Mouse (Mus musculus): ENCODE measurements around the gene Acot6. TPM values are rescaled to one million over a fixed set of nuclear protein-coding genes. Genes with fewer than 3 reads are reported as not detected.

Acot6 gene
- 1.7 and 1.9 TPM in 2 replicates for polyA plus RNA-seq (2015; fragmentation: Nextera tagmentation; extraction: Ambion mirVana)

DNA sequence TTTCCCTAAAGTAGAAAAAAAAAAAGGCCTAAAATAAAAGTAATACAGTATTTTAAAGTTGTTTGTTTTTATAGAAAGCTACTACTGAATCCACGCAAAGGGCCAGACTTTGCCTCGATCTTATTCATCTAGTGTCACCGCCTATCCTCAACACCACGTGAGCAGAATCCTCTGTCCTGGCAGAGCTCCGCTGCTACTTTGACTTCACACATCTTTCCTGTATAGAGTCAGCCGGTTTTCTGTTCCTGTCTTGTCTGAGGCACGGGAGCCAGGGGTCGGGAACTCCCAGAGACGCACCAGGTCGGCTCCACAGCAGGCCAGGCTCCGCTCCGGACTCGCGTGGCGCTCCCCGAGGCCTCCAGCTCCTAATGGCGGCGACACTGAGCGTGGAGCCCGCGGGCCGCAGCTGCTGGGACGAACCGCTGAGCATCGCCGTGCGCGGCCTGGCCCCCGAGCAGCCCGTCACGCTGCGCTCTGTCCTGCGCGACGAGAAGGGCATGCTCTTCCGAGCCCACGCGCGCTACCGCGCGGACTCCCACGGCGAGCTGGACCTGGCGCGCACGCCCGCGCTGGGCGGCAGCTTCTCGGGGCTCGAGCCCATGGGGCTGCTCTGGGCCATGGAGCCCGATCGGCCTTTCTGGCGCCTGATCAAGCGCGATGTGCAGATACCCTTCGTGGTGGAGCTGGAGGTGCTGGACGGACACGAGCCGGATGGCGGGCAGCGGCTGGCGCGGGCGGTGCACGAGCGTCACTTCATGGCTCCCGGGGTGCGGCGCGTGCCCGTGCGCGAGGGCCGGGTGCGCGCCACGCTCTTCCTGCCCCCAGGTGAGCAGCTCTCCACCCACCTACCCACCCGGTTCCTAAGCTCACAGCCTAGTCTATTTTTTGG, at the start of gene Acot6:
Gene Acot6 (plus strand): TSS at position 51 of the 889 bp plus-strand sequence.

DNA sequence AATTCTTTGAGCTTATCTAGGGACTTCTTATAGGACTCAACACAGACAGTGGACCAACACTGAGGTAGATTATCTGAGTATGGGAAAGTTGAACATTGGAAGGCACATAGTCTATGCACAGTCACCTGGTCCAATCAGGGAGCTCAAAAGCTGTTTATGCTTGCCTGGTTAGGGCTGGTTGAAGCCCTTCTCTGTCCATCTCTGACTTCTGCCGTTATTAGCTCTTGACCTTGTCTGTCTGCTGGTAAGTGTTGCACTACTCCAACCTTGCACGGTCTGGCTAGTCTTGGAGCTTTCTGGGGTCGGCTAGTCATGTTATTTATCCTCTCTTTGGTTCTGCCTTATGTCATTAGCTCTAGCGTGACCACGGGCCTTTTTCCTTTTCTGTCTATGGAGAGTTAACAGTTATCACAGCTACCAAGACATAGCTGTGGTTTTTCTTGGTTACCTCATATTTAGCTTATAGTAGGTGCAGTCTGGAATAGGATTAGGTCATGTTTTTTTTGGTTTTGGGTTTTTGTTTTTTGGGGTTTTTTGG, 48.4 kb upstream of the Acot6 start, which contains the start of gene Acot3:
Gene Acot3 (plus strand): TSS at position 208 of the 538 bp plus-strand sequence.

DNA sequence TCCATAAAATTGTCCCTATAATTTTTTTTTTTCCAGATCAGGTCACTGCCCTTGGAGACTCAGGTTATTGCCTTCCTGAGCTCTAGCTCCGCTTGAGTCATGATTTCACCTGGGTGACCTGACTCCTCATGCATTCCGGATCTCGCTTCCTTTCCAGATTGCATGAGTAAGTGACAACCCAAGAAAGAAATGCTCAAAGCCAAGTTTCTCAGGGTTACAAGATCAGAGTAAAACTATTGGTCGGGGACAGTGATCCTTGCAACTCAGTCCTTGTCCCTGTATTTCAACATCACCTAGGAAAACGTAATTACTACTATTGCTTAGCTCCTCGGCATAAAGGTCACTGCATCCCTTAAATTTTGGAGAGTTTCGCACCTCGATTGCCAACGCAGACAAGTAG, 31.5 kb upstream of the Acot6 start, which contains the start of gene Acot5:
Gene Acot5 (plus strand): TSS at position 340 of the 400 bp plus-strand sequence.

DNA sequence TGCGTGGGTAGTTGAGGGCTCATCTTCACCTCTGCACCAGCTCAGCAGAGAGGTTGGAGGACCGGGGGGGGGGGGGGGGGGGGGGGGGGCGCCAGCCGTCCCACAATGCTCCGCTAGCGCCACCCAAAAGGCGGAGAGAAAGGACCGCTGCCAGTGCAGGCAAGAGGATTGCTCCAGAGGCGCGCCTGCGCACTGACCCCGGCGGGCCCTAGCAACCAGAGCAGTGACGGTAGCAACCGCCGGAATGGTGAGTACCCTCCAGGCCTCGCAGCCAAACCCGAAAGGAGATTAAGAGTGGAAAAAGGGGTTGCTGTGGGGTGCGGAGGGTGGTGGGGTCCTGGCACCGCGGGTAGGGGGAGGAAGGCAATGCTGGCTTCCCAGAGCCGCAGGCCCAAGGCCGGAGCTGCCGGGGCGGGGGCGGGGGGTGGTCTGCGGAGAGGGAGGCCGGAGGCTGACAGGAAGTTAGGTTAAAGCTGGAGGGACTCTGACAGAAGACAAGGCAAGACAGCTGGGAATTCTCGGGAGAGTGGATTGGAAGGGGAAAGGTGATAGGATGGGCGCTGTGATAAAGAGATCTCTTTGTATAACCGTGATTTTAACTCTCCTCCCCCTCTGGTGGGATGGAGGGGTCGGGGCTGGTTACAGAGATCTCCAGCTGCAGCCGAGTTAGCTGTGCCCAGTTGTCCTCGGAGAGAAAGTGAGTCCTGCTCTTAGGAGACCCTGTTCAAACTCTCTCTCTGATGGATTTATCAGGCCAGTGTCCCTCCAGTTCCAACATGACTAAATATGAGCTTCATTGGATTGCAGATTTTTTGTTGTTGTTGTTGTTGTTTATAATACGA, 13.9 kb downstream of the Acot6 start, which contains the start of gene Dnal1:
Gene Dnal1 (plus strand): TSS at position 214 of the 842 bp plus-strand sequence.

DNA sequence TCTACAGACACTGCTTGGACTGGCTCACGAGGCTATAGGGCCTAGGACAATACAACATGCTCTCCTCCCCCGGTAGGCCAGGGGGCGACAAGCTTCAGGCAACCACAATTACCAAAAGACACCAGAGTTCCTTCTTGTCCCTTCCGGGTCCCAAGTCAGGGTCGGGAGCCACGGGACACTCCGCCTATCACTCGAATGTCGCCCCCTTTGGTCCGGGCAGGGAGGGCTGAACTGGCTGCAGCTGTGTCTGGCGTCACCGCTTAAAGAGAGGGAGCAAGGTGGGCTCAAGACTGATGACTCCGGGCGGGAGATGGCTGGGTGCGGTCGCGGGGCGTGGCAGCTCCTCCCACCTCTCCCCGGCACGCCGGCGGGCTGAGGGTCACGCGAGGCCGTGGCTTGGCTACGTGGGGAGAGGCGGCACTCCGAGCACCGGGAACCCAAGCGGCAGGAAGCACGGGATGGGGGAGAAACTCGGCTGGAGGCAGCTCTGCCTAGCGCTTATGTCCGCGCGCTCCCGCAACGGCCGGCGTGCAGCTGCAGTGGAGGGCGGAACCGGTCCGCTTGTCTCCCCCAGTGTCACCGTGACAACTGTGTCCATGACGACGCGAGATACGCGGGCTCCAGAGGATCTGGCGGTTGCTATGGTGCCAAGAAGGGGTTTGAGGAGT, 47.6 kb downstream of the Acot6 start, which contains the start of gene Pnma1:
Gene Pnma1 (minus strand): TSS at position 536 of the 668 bp plus-strand sequence.

Other genes starting within 250 kb of the Acot6 start
- 13.6 and 14.2 TPM in 2 replicates for gene Numb, start 178.7 kb upstream of the Acot6 start, polyA plus RNA-seq (2015; fragmentation: Nextera tagmentation; extraction: Ambion mirVana)
- 3.3 and 4.5 TPM in 2 replicates for gene Riox1, start 150.0 kb upstream of the Acot6 start, polyA plus RNA-seq (2015; fragmentation: Nextera tagmentation; extraction: Ambion mirVana)
- not detected in 2 replicates for gene Heatr4, start 115.8 kb upstream of the Acot6 start, polyA plus RNA-seq (2015; fragmentation: Nextera tagmentation; extraction: Ambion mirVana)
- gene Acot2, start 112.8 kb upstream of the Acot6 start, polyA plus RNA-seq (2015; fragmentation: Nextera tagmentation; extraction: Ambion mirVana) = 70.7 and 99.4 TPM in 2 replicates
- gene Acot1, start 91.2 kb upstream of the Acot6 start, polyA plus RNA-seq (2015; fragmentation: Nextera tagmentation; extraction: Ambion mirVana) = 38.2 and 41.2 TPM in 2 replicates
- 0.67 and 2.2 TPM in 2 replicates for gene Acot4, start 62.3 kb upstream of the Acot6 start, polyA plus RNA-seq (2015; fragmentation: Nextera tagmentation; extraction: Ambion mirVana)
- gene Gm49366, start 61.7 kb upstream of the Acot6 start, polyA plus RNA-seq (2015; fragmentation: Nextera tagmentation; extraction: Ambion mirVana) = not detected in 2 replicates
- gene Acot3, start 48.5 kb upstream of the Acot6 start, polyA plus RNA-seq (2015; fragmentation: Nextera tagmentation; extraction: Ambion mirVana) = 0.14 and 0.78 TPM in 2 replicates
- 0.14 and 1.3 TPM in 2 replicates for gene Acot5, start 31.3 kb upstream of the Acot6 start, polyA plus RNA-seq (2015; fragmentation: Nextera tagmentation; extraction: Ambion mirVana)
- 2.4 and 3.0 TPM in 2 replicates for gene Dnal1, start 13.7 kb downstream of the Acot6 start, polyA plus RNA-seq (2015; fragmentation: Nextera tagmentation; extraction: Ambion mirVana)
- gene Pnma1, start 47.8 kb downstream of the Acot6 start, polyA plus RNA-seq (2015; fragmentation: Nextera tagmentation; extraction: Ambion mirVana) = 0.23 and 0.26 TPM in 2 replicates
- gene Elmsan1, start 118.2 kb downstream of the Acot6 start, polyA plus RNA-seq (2015; fragmentation: Nextera tagmentation; extraction: Ambion mirVana) = 4.9 and 5.7 TPM in 2 replicates
- gene Ptgr2, start 184.6 kb downstream of the Acot6 start, polyA plus RNA-seq (2015; fragmentation: Nextera tagmentation; extraction: Ambion mirVana) = 64.0 and 72.2 TPM in 2 replicates
- gene Zfp410, start 216.2 kb downstream of the Acot6 start, polyA plus RNA-seq (2015; fragmentation: Nextera tagmentation; extraction: Ambion mirVana) = 31.5 and 33.8 TPM in 2 replicates